Mouse (Mus musculus) thymus, adult 2 months (tissue): ENCODE results near the gene Gm13277.
"Not testable (repeated sequence)": the region's sequence is repeated elsewhere in the genome, so short reads cannot be mapped to it uniquely, and the experiment has no call there.

Experiments
- CTCF ChIP-seq: fragments of 200-500 bp; IDR thresholded peaks from 2 replicates; pipeline ENCODE4 v1.5.1; 2012; ENCODE audit warnings: mild to moderate bottlenecking, control low read depth, low read length, moderate library complexity, borderline replicate concordance; ENCODE audit not compliant: control insufficient read depth, poor library complexity, insufficient read depth; ENCODE audit errors: extremely low read depth
- POLR2A ChIP-seq: fragments of 200-500 bp; IDR thresholded peaks from 2 replicates; pipeline ENCODE4 v1.6.1; 2012; ENCODE audit warnings: mild to moderate bottlenecking, low read length, control low read depth, moderate library complexity; ENCODE audit not compliant: control insufficient read depth, poor library complexity, insufficient read depth; ENCODE audit errors: extremely low read depth

DNA sequence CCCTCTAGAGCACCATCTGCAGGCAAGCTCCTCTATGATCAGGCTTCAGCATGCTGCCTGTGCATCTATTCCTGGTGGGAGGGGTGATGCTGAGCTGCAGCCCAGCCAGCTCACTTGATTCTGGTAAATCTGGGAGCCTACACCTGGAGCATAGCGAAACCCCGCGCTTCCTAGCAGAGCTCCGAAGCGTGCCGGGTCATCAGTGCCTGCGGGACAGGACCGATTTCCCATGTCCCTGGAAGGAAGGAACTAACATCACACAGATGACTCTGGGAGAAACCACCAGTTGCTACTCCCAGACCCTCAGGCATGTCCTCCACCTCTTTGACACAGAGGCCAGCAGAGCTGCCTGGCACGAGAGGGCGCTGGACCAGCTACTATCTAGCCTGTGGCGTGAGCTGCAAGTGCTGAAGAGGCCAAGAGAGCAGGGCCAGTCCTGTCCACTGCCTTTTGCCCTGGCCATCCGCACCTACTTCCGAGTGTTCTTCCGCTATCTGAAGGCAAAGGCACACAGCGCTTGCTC, 33.6 kb upstream of the Gm13277 start, which contains the start of gene Gm13271:
- TF ChIP-seq POLR2A, CTCF: not testable (repeated sequence)
